Mouse (Mus musculus): ENCODE results near the gene Rplp2.

Rplp2 gene

DNA sequence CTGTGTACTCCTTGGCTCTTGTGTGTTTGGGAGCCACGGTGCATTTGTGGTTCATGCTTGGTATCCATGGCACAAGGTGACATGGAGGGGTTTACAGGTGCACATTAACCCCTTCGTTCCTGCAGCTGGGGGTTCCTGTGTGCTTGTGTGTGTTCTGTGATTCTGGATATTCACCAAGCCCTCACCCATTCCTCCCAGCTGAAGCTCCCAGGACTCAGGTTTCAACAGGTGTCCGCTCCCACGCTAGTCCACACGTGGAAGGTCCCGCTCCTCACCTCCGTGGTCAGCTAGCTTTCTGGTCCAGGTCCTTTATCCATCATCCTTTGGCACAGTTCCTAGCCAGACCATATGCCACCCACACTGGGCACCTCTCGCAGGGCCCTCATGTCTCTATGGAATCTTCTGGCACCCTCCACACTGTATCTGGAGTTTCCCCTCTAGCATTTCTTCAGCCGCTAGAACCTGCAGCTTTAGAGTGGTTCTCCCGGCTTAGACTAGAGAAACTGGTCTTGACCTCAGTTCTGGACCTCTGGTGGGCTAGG is 19.5 kb downstream of the Rplp2 start:
- no peak for DNase-seq (ENCODE audit: extremely low read depth, low read depth, low spot score)

DNA sequence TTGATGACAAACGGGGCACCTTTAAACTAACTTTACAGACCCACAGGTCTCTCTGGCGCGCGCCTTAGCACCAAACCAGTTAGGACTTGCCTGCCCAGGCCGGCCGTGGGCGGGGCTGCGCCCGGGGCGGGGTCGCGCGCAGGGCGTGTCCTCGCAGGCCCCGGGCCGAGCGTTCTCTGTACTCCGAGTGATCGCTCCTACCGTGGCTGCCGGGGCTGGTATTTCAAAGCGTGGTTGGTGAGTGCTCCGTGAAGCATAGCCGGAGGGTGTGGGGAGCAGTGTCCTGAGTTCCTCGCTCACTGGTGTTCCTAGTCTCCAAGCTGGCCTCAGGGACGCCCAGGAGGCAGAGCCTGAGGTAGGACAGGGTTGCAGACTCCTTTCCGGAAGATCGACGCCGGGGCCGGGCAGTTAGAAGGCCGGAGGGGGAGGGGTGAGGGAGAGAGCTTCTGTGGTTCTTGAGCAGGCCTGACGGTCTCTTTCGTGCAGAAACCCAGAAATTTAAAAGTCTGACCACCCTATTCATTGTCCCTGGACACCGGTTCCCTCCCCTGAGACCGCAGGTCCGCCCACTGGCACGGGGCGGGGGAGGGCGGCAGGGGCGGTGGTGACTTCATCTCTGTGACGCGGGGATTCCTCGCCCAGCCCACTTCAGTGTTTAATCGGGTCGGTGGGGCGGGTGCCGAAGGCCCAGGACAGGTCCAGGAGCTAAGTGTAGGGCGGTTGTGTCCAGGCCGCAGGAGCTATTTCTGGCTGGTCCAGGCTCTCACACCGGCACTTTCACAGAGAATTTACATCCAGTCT is 20.3 kb downstream of the Rplp2 start, which contains the start of gene Cd151:
TSS of gene Cd151 (plus strand) at position 163 of the 801 bp plus-strand sequence.
- no peak for DNase-seq (ENCODE audit: extremely low read depth, low read depth, low spot score)

DNA sequence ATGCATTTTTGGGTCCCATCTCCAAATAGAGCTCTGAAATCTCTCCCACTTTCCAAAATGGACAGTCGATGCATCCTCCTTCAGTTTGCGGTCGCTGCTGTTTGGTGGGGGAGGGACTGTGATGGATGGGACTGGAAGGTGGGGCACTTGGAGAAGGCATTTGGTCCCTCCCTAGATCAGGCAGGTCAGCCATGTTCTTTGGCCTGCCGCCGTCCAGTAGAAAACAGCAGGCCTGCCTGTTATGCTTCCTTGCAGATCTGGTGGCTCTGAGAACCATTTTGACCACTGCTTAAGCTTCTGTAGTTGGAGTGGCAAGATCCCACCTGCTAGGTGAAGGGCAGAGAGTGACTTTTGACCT is 21.0 kb downstream of the Rplp2 start:
- DNase-seq (ENCODE audit: extremely low read depth, low read depth, low spot score) = no peak

DNA sequence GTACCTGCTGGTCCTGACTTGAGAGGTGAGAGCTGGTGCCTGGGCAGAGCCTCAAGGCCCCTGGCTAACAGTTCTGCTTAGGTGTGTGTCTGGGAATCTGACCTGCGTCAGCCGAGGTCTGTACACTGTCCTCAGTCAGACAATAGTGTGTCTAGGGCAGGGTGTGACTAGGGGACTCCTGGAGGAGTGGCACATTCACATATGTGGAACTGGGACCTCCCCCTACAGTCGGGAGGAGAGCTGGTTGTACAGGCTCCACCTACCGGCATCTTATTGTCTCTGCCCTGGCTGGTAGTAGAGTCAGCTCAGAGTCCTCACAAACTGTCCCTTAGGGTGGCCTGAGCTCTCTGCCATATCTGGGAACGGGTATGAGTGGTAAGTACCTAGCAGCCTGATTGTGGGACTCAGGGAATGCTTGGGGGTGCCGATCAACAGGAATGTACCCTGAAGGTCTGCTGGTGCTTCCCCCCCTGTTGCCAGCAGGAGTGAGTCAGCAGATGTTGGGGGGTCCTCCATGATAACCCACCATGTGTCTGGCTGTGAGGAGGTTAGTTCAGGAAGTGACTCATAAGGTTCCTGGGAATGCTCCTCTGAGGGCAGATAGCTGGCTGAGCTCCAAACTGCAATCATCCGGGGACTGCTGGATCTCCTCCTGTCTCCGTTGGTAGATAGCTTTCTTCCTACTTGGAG is 21.5 kb downstream of the Rplp2 start:
- no peak for DNase-seq (ENCODE audit: extremely low read depth, low read depth, low spot score)

DNA sequence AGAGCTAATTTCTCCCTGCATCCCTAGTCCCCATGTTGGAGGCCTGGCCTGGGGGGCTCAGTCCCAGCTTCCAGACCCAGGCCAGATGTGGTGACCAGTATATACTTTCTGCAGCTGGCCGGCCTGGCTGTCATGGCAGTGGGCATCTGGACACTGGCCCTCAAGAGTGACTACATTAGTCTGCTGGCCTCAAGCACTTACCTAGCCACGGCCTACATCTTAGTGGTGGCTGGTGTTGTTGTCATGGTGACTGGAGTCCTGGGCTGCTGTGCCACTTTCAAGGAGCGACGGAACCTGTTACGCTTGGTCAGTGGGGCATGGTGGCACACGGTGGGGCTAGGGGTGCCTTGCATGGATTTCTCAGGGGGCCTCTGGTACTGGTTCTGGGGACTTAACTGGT is 22.2 kb downstream of the Rplp2 start:
- DNase-seq (ENCODE audit: extremely low read depth, low read depth, low spot score) = no peak

DNA sequence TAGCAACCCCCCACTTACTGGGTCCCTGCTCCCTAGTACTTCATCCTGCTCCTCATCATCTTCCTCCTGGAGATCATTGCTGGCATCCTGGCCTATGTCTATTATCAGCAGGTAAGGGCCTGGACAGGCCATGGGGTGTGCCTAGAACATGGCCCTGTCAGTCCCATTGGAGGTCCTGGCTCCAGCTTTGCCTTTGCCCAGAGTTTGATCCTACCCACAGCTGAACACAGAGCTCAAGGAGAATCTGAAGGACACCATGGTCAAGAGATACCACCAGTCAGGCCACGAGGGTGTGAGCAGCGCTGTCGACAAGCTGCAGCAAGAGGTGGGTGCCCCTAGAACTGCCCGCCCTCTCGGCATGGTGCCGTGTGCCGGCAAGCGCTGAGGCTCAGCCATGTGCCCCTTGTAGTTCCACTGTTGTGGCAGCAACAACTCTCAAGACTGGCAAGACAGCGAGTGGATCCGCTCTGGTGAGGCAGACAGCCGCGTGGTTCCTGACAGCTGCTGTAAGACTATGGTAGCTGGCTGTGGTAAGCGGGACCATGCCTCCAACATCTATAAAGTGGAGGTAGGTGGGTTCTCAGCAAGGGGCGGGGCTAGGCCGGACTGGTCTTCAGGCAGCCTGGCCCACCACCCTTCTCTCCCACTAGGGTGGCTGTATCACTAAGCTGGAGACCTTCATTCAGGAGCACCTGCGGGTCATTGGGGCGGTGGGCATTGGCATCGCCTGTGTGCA is 22.9 kb downstream of the Rplp2 start:
- no peak for DNase-seq (ENCODE audit: extremely low read depth, low read depth, low spot score)

DNA sequence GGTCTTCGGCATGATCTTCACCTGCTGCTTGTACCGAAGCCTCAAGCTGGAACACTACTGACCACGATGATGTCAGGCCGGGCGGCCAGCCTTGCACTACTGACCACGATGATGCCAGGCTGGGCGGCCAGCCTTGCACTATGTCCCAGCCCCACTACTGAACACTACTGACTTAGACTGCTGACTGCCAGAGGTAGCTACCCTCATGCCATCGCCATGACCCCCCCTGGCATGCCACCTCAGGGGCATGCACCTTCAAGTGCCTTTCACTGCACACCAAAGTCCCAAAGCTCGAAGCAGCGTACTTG is 23.4 kb downstream of the Rplp2 start:
- DNase-seq (ENCODE audit: extremely low read depth, low read depth, low spot score) = no peak

DNA sequence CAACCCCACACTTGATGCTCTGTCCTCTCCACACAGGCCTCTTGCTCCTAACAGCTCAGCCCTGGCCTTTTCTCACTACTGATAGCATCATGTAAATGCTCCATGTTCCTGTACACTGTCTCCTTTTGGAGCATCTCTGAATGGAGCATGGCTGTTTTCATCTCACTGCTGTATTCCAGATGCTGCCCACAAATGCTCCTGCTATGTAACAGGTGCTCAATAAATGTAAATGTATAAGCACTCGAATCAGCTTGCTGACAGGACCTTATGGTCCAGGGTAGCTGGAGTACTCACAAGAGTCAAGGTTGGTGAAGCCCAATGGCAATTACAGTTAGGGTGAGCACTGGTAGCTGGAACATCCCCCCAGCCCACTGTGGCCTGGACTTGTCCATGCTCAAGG is 24.1 kb downstream of the Rplp2 start:
- no peak for DNase-seq (ENCODE audit: extremely low read depth, low read depth, low spot score)

DNA sequence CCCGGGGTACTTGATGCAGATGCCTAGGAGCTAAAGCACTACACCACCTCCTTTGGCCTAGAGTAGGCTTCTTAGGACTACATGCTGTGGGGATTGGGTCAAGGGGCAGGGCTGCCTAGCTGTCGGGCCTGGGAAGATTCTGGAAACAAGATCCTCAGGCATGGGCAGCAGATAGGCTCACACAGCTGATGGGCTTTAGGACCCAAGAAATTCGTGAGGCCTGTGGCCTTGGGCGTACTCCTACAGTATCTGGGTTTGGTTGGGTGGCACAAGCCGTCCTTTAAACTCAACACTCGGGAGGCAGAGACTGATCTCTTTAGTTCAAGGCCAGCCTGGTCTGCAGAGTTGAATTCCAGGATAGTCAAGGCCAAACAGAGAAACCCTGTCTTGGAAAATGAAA is 25.1 kb downstream of the Rplp2 start:
- no peak for DNase-seq (ENCODE audit: extremely low read depth, low read depth, low spot score)

DNA sequence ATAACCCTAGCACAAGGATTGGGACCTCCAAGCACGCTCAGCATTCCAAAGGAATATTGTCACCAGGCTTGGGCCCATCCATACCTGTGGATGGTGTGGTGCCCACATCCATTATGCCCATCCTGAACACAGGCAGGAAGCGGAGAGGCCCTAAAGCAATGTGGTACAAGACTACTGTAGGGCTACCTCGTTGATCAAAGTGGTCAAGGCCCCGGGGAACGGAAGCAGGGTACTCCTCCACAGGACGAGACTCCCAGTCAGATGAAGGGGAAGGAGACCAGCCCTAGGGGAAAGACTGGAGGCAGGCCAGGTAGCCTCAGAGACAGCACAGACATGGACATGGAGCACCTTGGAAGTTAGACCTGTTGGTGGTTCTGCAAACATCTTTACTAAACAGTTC is 25.6 kb downstream of the Rplp2 start:
- DNase-seq (ENCODE audit: extremely low read depth, low read depth, low spot score) = no peak

DNA sequence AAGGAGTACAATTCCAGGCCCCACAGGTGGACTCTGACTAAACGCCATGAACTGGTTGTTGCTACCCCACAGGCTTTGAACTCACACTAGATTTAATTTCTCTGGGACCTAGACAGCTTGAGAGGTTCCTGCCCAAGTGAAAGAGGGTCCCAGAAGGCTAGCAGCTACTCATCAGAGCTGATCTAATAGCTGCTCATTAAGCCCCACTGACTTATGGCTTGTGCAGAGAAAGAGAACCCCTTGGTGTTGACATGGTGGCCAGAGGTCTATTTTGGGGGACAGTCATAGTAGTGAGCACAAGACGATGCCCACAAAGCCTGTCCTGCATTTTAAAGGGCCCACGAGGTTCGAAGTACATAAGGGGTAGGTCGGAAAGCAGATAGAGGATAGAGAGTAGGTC is 27.0 kb downstream of the Rplp2 start:
- DNase-seq (ENCODE audit: extremely low read depth, low read depth, low spot score) = no peak

DNA sequence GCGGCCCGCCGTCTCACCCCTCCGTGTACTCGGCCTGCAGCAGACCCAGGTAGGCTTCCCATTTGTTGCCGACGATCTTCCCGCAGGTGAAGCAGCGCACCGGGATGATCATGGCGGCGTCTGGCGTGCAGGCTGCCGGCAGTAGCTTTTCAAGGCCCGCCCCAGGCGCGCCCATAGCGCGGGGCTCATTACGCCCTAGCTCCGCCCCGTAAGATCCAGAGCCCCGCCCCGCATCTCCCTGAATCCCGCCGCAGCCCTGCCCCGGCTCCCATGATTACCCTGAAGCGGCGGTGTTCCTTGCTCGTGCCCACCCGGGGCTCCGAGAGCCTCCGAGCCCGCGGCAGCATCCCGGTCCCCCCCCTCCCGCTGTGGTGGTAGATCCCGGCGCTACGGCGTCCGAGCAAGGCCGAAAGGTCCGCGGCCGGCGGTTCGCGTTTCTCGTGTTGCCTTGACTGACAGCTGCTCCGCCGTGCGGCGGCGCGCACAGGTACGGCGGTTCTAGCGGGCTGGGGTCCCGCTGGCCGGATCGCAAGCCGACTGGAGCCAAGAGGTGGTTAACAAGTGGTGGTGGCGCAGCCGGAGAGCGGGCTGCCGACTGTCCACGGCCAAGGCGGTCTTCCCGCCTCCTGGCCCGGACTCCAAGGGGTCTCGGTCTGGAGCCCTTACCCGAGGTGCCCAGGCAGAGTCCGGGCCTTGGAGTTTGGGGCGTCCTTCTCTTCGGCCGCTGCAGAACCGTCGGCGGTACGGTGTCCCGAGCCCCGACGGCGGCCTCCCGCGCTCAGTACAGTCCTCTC is 28.0 kb downstream of the Rplp2 start, which contains the start of the genes Polr2l and Tspan4:
TSS of gene Polr2l (minus strand) at position 122 of the 794 bp plus-strand sequence.
TSS of gene Tspan4 (plus strand) at position 230 of the 794 bp plus-strand sequence.
- no peak for DNase-seq (ENCODE audit: extremely low read depth, low read depth, low spot score)

DNA sequence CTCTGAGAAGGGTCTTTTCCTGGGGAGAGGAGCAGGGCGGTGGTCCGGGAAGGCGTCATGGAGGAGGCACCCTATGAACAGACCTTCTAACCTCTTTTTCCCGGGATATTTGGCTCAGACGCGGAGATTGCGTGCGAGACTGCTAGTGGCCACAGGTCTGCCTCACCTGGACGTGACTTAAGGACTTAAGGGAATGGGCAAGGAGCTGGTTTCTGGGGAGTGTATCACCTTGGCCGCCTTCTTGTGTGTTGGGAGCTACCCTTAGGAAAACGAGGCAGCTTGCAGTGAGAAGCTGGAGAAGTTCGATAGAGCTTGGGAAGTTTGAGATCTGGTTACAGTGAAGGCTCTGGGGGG is 28.6 kb downstream of the Rplp2 start:
- DNase-seq (ENCODE audit: extremely low read depth, low read depth, low spot score) = no peak

DNA sequence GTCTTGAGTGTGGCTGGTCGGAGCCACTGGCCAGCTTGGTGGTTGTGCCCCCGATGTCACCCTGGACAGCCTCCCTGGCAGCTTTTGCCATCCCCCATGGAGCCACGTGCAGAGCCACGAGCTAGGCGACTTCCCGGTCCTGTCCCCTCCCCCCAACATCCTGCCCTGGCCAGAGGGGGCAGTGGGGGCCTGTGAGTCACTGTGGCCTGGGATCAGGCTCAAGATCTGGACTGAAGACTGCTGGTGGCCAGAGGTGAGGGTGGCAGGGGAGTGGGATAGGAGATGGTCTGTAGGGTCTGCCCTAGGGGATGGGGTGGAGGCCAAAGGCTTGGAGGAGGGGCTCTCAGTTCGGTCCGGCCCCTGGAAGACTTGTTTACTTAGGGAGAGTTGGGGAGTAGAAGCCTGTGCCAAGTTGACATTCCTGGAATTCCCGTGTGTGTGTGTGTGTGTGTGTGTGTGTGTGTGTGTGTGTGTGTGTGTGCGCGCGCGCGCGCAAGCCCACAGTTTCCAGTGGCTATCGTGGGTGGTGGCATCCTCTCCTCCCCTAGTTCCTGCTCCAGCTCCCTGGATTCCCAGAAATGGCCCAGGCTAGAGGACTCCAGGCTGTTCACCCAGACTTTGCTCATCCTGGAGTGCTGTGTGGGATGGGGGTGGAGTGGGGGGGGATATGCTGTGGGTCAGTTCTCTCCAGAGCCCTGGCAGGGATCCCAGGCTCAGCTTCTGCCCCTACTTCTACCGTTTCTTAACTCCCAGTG is 29.2 kb downstream of the Rplp2 start:
- no peak for DNase-seq (ENCODE audit: extremely low read depth, low read depth, low spot score)

DNA sequence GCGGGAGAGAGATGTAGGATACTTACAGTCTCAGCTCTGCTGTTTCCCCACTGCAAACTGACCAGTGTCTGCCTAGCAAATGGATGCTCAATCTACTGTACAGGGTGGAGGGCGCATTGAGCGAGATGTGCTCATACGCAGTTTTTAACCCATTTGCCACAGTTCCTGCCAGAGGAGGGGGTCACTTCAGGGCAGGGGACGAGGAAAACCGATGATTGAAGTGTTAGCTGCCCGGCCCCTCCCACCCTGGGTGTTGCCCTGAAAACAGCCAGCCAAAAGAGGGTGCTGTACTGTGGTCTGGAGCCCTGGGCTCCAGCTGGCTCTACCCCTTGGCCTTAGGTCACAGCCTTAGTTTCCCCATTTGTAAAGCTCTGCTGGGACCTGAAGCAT is 29.8 kb downstream of the Rplp2 start:
- DNase-seq (ENCODE audit: extremely low read depth, low read depth, low spot score) = no peak

DNA sequence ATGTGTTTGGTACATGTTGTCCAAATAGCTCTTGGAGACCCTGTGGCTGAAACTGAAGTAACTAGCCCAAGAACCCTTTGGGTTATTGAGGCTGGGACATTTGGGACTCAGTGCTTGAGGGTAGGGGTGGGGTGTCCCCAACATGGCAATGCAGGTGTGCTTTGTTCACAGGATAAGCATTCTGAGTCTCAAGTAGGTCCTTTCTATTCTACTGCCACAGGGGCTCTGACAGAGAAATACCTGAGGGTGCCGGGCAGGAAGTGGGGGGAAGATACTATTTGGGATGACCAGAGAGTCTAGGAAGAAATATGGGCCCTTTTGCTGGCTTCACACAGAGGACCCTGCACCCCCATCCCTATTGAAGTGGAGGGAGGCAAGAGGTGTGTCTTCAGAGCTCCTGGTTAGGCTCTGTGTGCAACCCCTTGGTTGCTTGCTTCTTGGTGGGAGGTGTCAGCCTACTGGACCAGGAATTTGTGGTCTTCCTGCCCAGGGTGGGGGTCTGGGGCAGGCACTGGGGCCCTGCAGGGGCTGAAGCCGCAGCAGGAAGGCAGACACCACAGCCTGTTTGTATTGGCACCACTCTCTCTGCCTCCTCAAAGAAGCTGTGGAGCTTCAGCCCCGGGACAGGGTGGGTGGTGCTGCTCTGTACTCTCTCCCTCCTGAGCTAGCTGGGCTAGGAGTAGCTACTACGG is 30.6 kb downstream of the Rplp2 start:
- DNase-seq (ENCODE audit: extremely low read depth, low read depth, low spot score) = no peak

DNA sequence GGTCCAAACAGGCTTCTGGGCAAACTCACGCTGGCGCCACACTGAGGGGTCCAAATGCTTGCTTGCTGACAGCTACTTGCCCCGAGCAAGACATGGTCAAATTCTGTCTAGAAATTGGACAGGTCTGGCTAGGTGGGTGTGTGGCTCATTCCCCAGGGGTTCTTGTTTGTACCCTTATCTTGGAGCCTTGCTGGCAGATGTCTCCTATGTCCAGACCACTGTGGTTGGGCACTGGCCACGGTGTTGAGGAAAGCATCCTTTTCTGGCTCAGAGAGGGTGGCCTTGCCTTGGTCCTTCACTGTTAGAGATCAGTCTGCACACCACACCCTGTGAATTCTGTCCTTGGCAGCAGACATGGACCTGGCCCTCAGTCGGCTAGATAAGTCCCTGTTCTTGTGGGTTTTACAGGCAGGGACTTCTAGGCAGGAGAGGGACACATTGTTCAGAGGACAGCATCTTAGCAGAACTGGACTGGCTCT is 31.1 kb downstream of the Rplp2 start:
- DNase-seq (ENCODE audit: extremely low read depth, low read depth, low spot score) = no peak

DNA sequence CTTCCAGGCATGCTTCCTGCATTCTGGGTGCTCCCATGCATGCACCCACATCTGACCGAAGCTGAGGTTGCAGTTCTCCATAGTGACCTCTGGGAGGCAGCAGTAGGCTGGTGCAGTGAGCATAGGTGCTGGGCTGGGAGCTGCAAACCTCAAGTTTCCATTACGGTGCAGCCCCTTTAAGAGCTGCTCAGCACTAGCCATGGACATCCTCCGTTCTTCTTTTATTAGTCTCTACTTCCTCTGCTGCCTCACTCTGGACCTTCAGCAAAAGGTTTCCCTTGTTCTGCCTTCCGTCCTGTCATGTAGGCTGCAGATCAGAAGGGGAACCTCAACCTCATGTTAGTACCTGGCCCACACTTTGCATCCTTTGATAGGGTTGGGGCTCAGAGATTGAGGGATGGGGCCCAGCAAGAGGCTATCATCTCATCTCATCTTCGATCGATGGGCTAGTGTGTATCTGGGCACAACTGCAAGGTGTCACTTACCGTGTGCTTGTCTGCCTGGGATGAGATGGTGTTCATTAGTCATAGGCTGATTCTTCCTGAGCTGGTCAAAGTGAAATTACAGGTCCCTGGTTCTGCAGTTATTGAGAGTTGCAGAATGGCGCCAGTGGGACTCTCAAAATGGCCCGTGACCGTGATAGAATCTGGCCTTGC is 33.8 kb downstream of the Rplp2 start:
- no peak for DNase-seq (ENCODE audit: extremely low read depth, low read depth, low spot score)
